Mouse (Mus musculus) brain, embryonic 14.5 days (tissue): Measurements from ENCODE around the gene Lmntd1.

Experiments
- CTCF ChIP-seq: fragments of 200-500 bp; IDR thresholded peaks from 2 replicates; pipeline ENCODE4 v1.5.1; 2012; ENCODE audit warnings: inconsistent platforms, mild to moderate bottlenecking, moderate library complexity, borderline replicate concordance; ENCODE audit not compliant: insufficient read depth, insufficient read length; ENCODE audit errors: extremely low read depth
- POLR2A ChIP-seq: fragments of 200-500 bp; IDR thresholded peaks from 2 replicates; pipeline ENCODE4 v1.6.1; 2012; ENCODE audit warnings: mild to moderate bottlenecking, inconsistent platforms, borderline replicate concordance; ENCODE audit not compliant: poor library complexity, insufficient read depth, insufficient read length, severe bottlenecking; ENCODE audit errors: extremely low read depth

GRCm38 (mm10) chr6:145567296-145567695 lies 46.8 kb downstream of the Lmntd1 start:
- no peak for TF ChIP-seq CTCF
- no peak for TF ChIP-seq POLR2A
